Mouse (Mus musculus) forebrain, embryonic 16.5 days (tissue): Measurements from ENCODE around the gene Pef1. TPM values are rescaled to one million over a fixed set of nuclear protein-coding genes. Genes with fewer than 3 reads are reported as not detected.

ENCODE experiments used
- ATAC-seq: fragments of 200-750 bp; cut with Nextera tagmentation; 2 replicates; pipeline ENCODE4 v1.8.0; 2017; ENCODE audit warnings: mild to moderate bottlenecking, moderate library complexity
- H3K27ac ChIP-seq: fragments of 300-500 bp; sonication (generic); 2 replicates; pipeline ENCODE4 v1.5.1; 2014; ENCODE audit warnings: low read length, control low read depth
- H3K27me3 ChIP-seq: fragments of 300-500 bp; sonication (generic); replicated peaks from 2 replicates; pipeline ENCODE4 v1.6.1; 2014; ENCODE audit warnings: low read length; ENCODE audit not compliant: control insufficient read depth, insufficient read depth
- H3K36me3 ChIP-seq: fragments of 300-500 bp; sonication (generic); 2 replicates; pipeline ENCODE4 v1.6.1; 2014; ENCODE audit not compliant: control insufficient read depth, insufficient read depth
- H3K4me1 ChIP-seq: fragments of 300-500 bp; sonication (generic); replicated peaks from 2 replicates; pipeline ENCODE4 v1.6.1; 2014; ENCODE audit warnings: low read length; ENCODE audit not compliant: control insufficient read depth, insufficient read depth
- H3K4me2 ChIP-seq: fragments of 300-500 bp; sonication (generic); 2 replicates; pipeline ENCODE4 v1.6.1; 2014; ENCODE audit warnings: mild to moderate bottlenecking, low read length, control low read depth
- H3K4me3 ChIP-seq: fragments of 300-500 bp; sonication (generic); replicated peaks from 2 replicates; pipeline ENCODE4 v1.5.1; 2014; ENCODE audit warnings: mild to moderate bottlenecking, low read length, control low read depth
- H3K9ac ChIP-seq: fragments of 300-500 bp; sonication (generic); replicated peaks from 2 replicates; pipeline ENCODE4 v1.6.1; 2014; ENCODE audit warnings: low read depth, low read length, control low read depth
- H3K9me3 ChIP-seq: fragments of 300-500 bp; sonication (generic); 2 replicates; pipeline ENCODE4 v1.6.1; 2016; ENCODE audit warnings: low read length; ENCODE audit not compliant: control insufficient read depth
- WGBS: fragments of 180-500 bp; shearing (Covaris S2); extraction: QIAGEN DNeasy Blood & Tissue Kit; methylation state at CpG from one replicate; pipeline ENCODE4 v1.1.7; 2014; 5-methylcytosine and 5-hydroxymethylcytosine counted together
- polyA plus RNA-seq: library from polyadenylated mRNA; unstranded; fragments of >200 nt; fragmentation: Nextera tagmentation; extraction: Ambion mirVana; gene quantifications from 2 replicates; pipeline ENCODE4 v1.2.1, GENCODE M21; 2015

The Pef1 gene
- polyA plus RNA-seq, 1 experiment from 2014 or later, result 63.0 TPM

GRCm38 (mm10) chr4:130125935-130126334 is 23.6 kb downstream of the Pef1 start:
- Histone ChIP-seq H3K9me3 (no peaks in the 10 kb centered on the region), H3K4me3 (no peak overlapping the region), H3K27ac (no peak overlapping the region), H3K27me3 (no peaks in the 10 kb centered on the region), H3K4me1 (no peaks in the 10 kb centered on the region), H3K9ac (no peak overlapping the region), H3K4me2 (no peak overlapping the region), H3K36me3 (peaks cover 13% of the 10 kb centered on the region)
- 89% methylated on average over 5 of the region's 5 CpGs for WGBS
- ATAC-seq, result no peak

GRCm38 (mm10) chr4:130128907-130129306 is 26.5 kb downstream of the Pef1 start:
- H3K27me3 ChIP-seq, result no peaks in the 10 kb centered on the region
- H3K9ac ChIP-seq, result no peak overlapping the region
- no peaks in the 10 kb centered on the region for H3K4me1 ChIP-seq
- no peak overlapping the region for H3K4me2 ChIP-seq
- no peak overlapping the region for H3K27ac ChIP-seq
- no peaks in the 10 kb centered on the region for H3K9me3 ChIP-seq
- H3K36me3 ChIP-seq, result peaks cover 10% of the 10 kb centered on the region
- 86% methylated on average over 5 of the region's 5 CpGs for WGBS
- no peak overlapping the region for H3K4me3 ChIP-seq
- ATAC-seq, result no peak

GRCm38 (mm10) chr4:130130082-130130481 is 27.7 kb downstream of the Pef1 start:
- 62% methylated on average over 10 of the region's 10 CpGs for WGBS

GRCm38 (mm10) chr4:130130641-130131350 is 28.4 kb downstream of the Pef1 start:
- no peak overlapping the region for H3K4me3 ChIP-seq
- H3K4me2 ChIP-seq, result no peak overlapping the region
- no peak overlapping the region for H3K9ac ChIP-seq
- H3K27ac ChIP-seq, result no peak overlapping the region
- no peaks in the 10 kb centered on the region for H3K4me1 ChIP-seq
- H3K36me3 ChIP-seq, result peaks cover 7% of the 10 kb centered on the region
- no peaks in the 10 kb centered on the region for H3K27me3 ChIP-seq
- 51% methylated on average over 13 of the region's 13 CpGs for WGBS
- no peak for ATAC-seq
- no peaks in the 10 kb centered on the region for H3K9me3 ChIP-seq

More at GRCm38 (mm10) chr4:130130082-130130481, 27.7 kb downstream of the Pef1 start:
- Histone ChIP-seq H3K4me3 (no peak overlapping the region), H3K27ac (no peak overlapping the region), H3K9ac (no peak overlapping the region), H3K27me3 (no peaks in the 10 kb centered on the region), H3K4me1 (no peaks in the 10 kb centered on the region), H3K9me3 (no peaks in the 10 kb centered on the region), H3K36me3 (peaks cover 10% of the 10 kb centered on the region), H3K4me2 (no peak overlapping the region)
- ATAC-seq, result no peak

GRCm38 (mm10) chr4:130131448-130132105 is 29.2 kb downstream of the Pef1 start:
- H3K9me3 ChIP-seq, result no peaks in the 10 kb centered on the region
- no peak overlapping the region for H3K4me3 ChIP-seq
- no peak overlapping the region for H3K27ac ChIP-seq
- no peak for ATAC-seq
- no peaks in the 10 kb centered on the region for H3K4me1 ChIP-seq
- no peak overlapping the region for H3K4me2 ChIP-seq
- H3K9ac ChIP-seq, result no peak overlapping the region
- peaks cover 3% of the 10 kb centered on the region for H3K36me3 ChIP-seq
- H3K27me3 ChIP-seq, result no peaks in the 10 kb centered on the region
- 90% methylated on average over 7 of the region's 7 CpGs for WGBS

GRCm38 (mm10) chr4:130133399-130133798 is 31.0 kb downstream of the Pef1 start:
- Histone ChIP-seq H3K4me2 (no peak overlapping the region), H3K27me3 (peaks cover 11% of the 10 kb centered on the region), H3K36me3 (no peaks in the 10 kb centered on the region), H3K27ac (no peak overlapping the region), H3K9ac (no peak overlapping the region), H3K9me3 (no peaks in the 10 kb centered on the region), H3K4me1 (peaks cover 3% of the 10 kb centered on the region), H3K4me3 (no peak overlapping the region)
- WGBS, result 50% methylated on average over 6 of the region's 6 CpGs
- ATAC-seq, result no peak

- H3K27me3 ChIP-seq, result peaks cover 34% of the 10 kb centered on the region
- peaks cover 12% of the 10 kb centered on the region for H3K4me1 ChIP-seq
- H3K36me3 ChIP-seq, result no peaks in the 10 kb centered on the region
- WGBS, result under 1% methylated on average over 45 of the region's 57 CpGs
- peak overlapping the region; percentile 49 for H3K9ac ChIP-seq
- peak overlapping the region; percentile 89 for H3K4me2 ChIP-seq
- no peak overlapping the region for H3K27ac ChIP-seq
- peak overlapping the region; percentile 46 for H3K4me3 ChIP-seq
- no peaks in the 10 kb centered on the region for H3K9me3 ChIP-seq
- ATAC-seq, result peak; percentile 74
These were observed 36.3 kb downstream of the Pef1 start for GRCm38 (mm10) chr4:130138441-130139213.

GRCm38 (mm10) chr4:130139214-130139492 is 36.8 kb downstream of the Pef1 start, which contains the start of gene Hcrtr1:
Hcrtr1 (minus strand) TSS chr4:130139359.
- Histone ChIP-seq H3K4me3 (peak within 1 kb of the TSS; percentile 46), H3K36me3 (no peaks in the 10 kb centered on the region), H3K4me1 (peaks cover 12% of the 10 kb centered on the region), H3K9ac (peak within 1 kb of the TSS; percentile 49), H3K27ac (no peak within 1 kb of the TSS), H3K9me3 (no peaks in the 10 kb centered on the region), H3K4me2 (peak within 1 kb of the TSS; percentile 89), H3K27me3 (peaks cover 34% of the 10 kb centered on the region)
- no peak; the same call in 1 of the 2 replicates for ATAC-seq
- WGBS, result 0% methylated on average over 14 of the region's 15 CpGs

GRCm38 (mm10) chr4:130140992-130141402 is 38.6 kb downstream of the Pef1 start:
- ATAC-seq, result no peak; the same call in 1 of the 2 replicates

More at GRCm38 (mm10) chr4:130140992-130141402, 38.6 kb downstream of the Pef1 start:
- Histone ChIP-seq H3K4me3 (no peak overlapping the region), H3K9ac (no peak overlapping the region), H3K9me3 (no peaks in the 10 kb centered on the region), H3K27me3 (peaks cover 37% of the 10 kb centered on the region), H3K4me1 (peaks cover 12% of the 10 kb centered on the region), H3K36me3 (no peaks in the 10 kb centered on the region), H3K4me2 (no peak overlapping the region), H3K27ac (no peak overlapping the region)
- 54% methylated on average over 9 of the region's 9 CpGs for WGBS
